Mouse (Mus musculus) cerebellum, adult 8-10 months (tissue): Measurements from ENCODE around the gene Armcx1.
"Not testable (repeated sequence)": the region's sequence is repeated elsewhere in the genome, so short reads cannot be mapped to it uniquely, and the experiment has no call there.

ENCODE experiments used
- DNase-seq: peaks from one replicate; pipeline ENCODE4 v3.0.0; 2022

Gene Armcx1

DNA sequence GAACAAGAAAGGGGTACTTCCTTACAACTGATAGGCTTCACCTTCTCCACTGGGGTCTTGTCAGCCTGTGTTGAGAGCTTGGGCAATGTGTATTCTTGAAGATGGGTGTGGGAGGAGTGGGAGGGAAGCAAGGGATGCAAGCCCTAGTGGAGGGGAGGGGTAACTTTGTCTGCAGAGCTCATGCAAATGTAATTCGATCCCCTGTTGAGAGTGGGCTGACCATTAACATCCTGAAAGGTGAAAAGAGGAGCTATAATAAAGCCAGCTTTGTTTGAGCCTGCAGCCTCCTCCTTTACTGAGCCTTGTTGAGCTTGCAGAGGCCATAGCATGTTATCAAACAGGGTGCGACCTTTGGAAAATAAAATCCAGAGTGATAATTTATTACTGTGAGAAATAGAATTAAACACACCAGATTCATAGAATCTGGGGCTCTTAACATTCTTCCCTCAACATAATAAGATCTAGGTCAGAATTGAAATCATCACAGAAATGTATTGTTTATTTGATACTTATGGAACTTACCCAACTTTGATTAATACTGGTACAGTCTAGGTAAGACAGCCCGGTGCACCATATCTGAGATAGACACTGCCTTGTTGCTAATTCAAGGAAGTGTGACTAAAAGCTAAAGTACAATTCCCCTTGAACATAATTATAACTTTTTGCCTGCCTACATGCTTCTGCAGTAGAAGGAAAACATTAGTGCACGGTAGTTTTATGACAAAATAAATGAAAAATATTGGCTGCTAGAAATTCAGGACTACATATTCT lies 45.9 kb downstream of the Armcx1 start:
- DNase-seq: not testable (repeated sequence)
